Mouse (Mus musculus) mouse embryonic stem cell (cell line): ENCODE measurements around the gene 4931422A03Rik.
"Not testable (repeated sequence)": the region's sequence is repeated elsewhere in the genome, so short reads cannot be mapped to it uniquely, and the experiment has no call there.

Source experiments
- in situ Hi-C, 2 experiments: fragments of 300-500 bp; cut with MboI; formaldehyde crosslinking; loops; 1 replicate in 1 of 2; 3 replicates in 1 of 2; pipeline ENCODE4 v1.14.3; 2019 to 2020; ENCODE audit warnings: low sequenced_read_pairs in 2 of 2, low pct_unique_long_range_greater_than_20kb in 1 of 2, mixed read lengths in 1 of 2; ENCODE audit not compliant: unreplicated experiment in 1 of 2

Gene 4931422A03Rik

GRCm38 (mm10) chr2:104034832-104035472, 6.8 kb upstream of the 4931422A03Rik start:
- in situ Hi-C loops, result loop anchor here in 1 of 2 experiments (10.0 to 25.0 kb wide), 2 partner anchors 90 to 377 kb away; partner anchors contain the start of genes A930018P22Rik and D430041D05Rik

- in situ Hi-C loops, result loop anchor here in 1 of 2 experiments (10.0 to 25.0 kb wide), 2 partner anchors 93 to 380 kb away; partner anchors contain the start of genes A930018P22Rik and D430041D05Rik
These were observed 3.9 kb upstream of the 4931422A03Rik start for GRCm38 (mm10) chr2:104032056-104032455.

- in situ Hi-C loops, result loop anchor here in 1 of 2 experiments (10.0 to 25.0 kb wide), 2 partner anchors 94 to 382 kb away; partner anchors contain the start of genes A930018P22Rik and D430041D05Rik
These were observed 2.2 kb upstream of the 4931422A03Rik start for GRCm38 (mm10) chr2:104030381-104030780.

- in situ Hi-C loops, result loop anchor here in 1 of 2 experiments (25.0 kb wide), 1 partner anchor 383 kb away; the partner anchor contains the start of gene D430041D05Rik
These were observed 913 bp upstream of the 4931422A03Rik start for GRCm38 (mm10) chr2:104029074-104029473.

GRCm38 (mm10) chr2:104027458-104028138, 563 bp downstream of the 4931422A03Rik start, which contains the start of gene Fbxo3:
Gene Fbxo3, plus strand, starts transcription at chr2:104027721.
- in situ Hi-C loops, result loop anchor here in 1 of 2 experiments (25.0 kb wide), 1 partner anchor 385 kb away; the partner anchor contains the start of gene D430041D05Rik

GRCm38 (mm10) chr2:104024656-104025055, 3.5 kb downstream of the 4931422A03Rik start:
- in situ Hi-C loops, result loop anchor here in 1 of 2 experiments (25.0 kb wide), 1 partner anchor 388 kb away; the partner anchor contains the start of gene D430041D05Rik

- in situ Hi-C loops, result no loop called here
These were observed 5.1 kb downstream of the 4931422A03Rik start for GRCm38 (mm10) chr2:104023096-104023495.

- in situ Hi-C loops, result not testable (repeated sequence)
These were observed 19.3 kb downstream of the 4931422A03Rik start for GRCm38 (mm10) chr2:104008853-104009252.

GRCm38 (mm10) chr2:104007793-104008519, 20.2 kb downstream of the 4931422A03Rik start:
- in situ Hi-C loops, result no loop called here

GRCm38 (mm10) chr2:104002711-104003413, 25.3 kb downstream of the 4931422A03Rik start:
- in situ Hi-C loops, result no loop called here

- in situ Hi-C loops, result no loop called here
These were observed 26.3 kb downstream of the 4931422A03Rik start for GRCm38 (mm10) chr2:104001861-104002260.

GRCm38 (mm10) chr2:104001076-104001475, 27.1 kb downstream of the 4931422A03Rik start:
- in situ Hi-C loops, result no loop called here

- in situ Hi-C loops, result loop anchor here in 1 of 2 experiments (25.0 kb wide), 2 partner anchors 280 to 430 kb away; partner anchors contain the start of gene Abtb2
These were observed 35.4 kb downstream of the 4931422A03Rik start for GRCm38 (mm10) chr2:103992618-103993332.

- in situ Hi-C loops, result loop anchor here in 1 of 2 experiments (25.0 kb wide), 2 partner anchors 280 to 430 kb away; partner anchors contain the start of gene Abtb2
These were observed 36.0 kb downstream of the 4931422A03Rik start for GRCm38 (mm10) chr2:103992162-103992561.

GRCm38 (mm10) chr2:103991303-103991702, 36.9 kb downstream of the 4931422A03Rik start:
- in situ Hi-C loops, result loop anchor here in 1 of 2 experiments (25.0 kb wide), 2 partner anchors 279 to 429 kb away; partner anchors contain the start of gene Abtb2

GRCm38 (mm10) chr2:103989724-103990123, 38.4 kb downstream of the 4931422A03Rik start:
- in situ Hi-C loops, result loop anchor here in 1 of 2 experiments (25.0 kb wide), 2 partner anchors 277 to 427 kb away; partner anchors contain the start of gene Abtb2

GRCm38 (mm10) chr2:103987595-103987994, 40.6 kb downstream of the 4931422A03Rik start:
- in situ Hi-C loops, result loop anchor here in 1 of 2 experiments (25.0 kb wide), 2 partner anchors 275 to 425 kb away; partner anchors contain the start of gene Abtb2
